ENCODE assay signal across 8 mouse cellular contexts in genomic region chr13:59144321-59144856, GRCm38 (mm10).
DNase-seq lines count a peak whose midpoint lies in the region; TF ChIP-seq lines count a peak whose summit lies in the region.

No protein-coding gene starts in this region.

- intact Hi-C loops in heart, postnatal 14 days (cut with DNase I), result no loop called here

- H3K9me3 ChIP-seq in forebrain, embryonic 10.5 days, result no peaks in the 10 kb centered on the region

- TF ChIP-seq POLR2A in cerebellum, adult 2 months (IDR thresholded peaks at IDR 0.05; ENCODE audit: borderline replicate concordance, insufficient read depth, low read length), result no peak

- peak in 1 of 2 experiments; percentile 49 for DNase-seq in cerebellum, adult 2 months
- no peak for DNase-seq in cerebellum, adult 8-10 months
- peak; percentile 36 for DNase-seq in forebrain, embryonic 10.5 days (ENCODE audit: extremely low spot score, low spot score)
- peak; percentile 62 to 80 for DNase-seq in layer of hippocampus, adult 8-10 months (ENCODE audit: low spot score in 2 of 2)
- peak; percentile 20 for DNase-seq in neural tube, embryonic 10.5 days (ENCODE audit: extremely low spot score, low spot score)
- DNase-seq in heart, postnatal 14 days, result no peak
- no peak for DNase-seq in spleen, adult 18-20 months
- no peak for DNase-seq in urinary bladder, adult 18-20 months (ENCODE audit: low spot score in 2 of 2)

- 0 out of 2 replicates have a peak overlapping the region, but pooled peaks have one; percentile 24 for H3K27ac ChIP-seq in cerebellum, adult 2 months (ENCODE audit: insufficient read depth, low read length)
- peak overlapping the region; percentile 81 for H3K27ac ChIP-seq in forebrain, embryonic 10.5 days

- H3K27me3 ChIP-seq in cerebellum, adult 2 months (ENCODE audit: control insufficient read depth, insufficient read depth, low read length), result no peaks in the 10 kb centered on the region
- H3K27me3 ChIP-seq in forebrain, embryonic 10.5 days (ENCODE audit: poor library complexity, severe bottlenecking), result no peaks in the 10 kb centered on the region

- H3K36me3 ChIP-seq in forebrain, embryonic 10.5 days (replicated peaks), result no peaks in the 10 kb centered on the region

- H3K4me1 ChIP-seq in cerebellum, adult 2 months (ENCODE audit: control insufficient read depth, insufficient read depth, low read length), result no peaks in the 10 kb centered on the region
- H3K4me1 ChIP-seq in forebrain, embryonic 10.5 days, result peaks cover 48% of the 10 kb centered on the region

- no peak for TF ChIP-seq CTCF in cerebellum, adult 2 months (IDR thresholded peaks at IDR 0.05; ENCODE audit: borderline replicate concordance, insufficient read depth, low read depth, low read length)

- 20% methylated on average over 11 of the region's 11 CpGs for WGBS in cerebellum, adult 2 months
- 78% methylated on average over 11 of the region's 11 CpGs for WGBS in forebrain, embryonic 10.5 days

- no peak overlapping the region for H3K4me3 ChIP-seq in cerebellum, adult 2 months (replicated peaks; ENCODE audit: insufficient read depth, low read depth, low read length)
- no peak overlapping the region for H3K4me3 ChIP-seq in forebrain, embryonic 10.5 days

Comparison
In these comparisons a context has a peak if more than half of its experiments do, and no peak if none do; other contexts are left out.
1. DNase-seq: peak in forebrain, embryonic 10.5 days (single experiment), layer of hippocampus, adult 8-10 months (2 of 2) and neural tube, embryonic 10.5 days (single experiment); none in cerebellum, adult 8-10 months (single experiment), heart, postnatal 14 days (0 of 2), spleen, adult 18-20 months (0 of 2) and urinary bladder, adult 18-20 months (0 of 2).